Mouse (Mus musculus): ENCODE data around the gene Cd63. TPM values are rescaled to one million over a fixed set of nuclear protein-coding genes. Genes with fewer than 3 reads are reported as not detected.

The Cd63 gene
- total RNA-seq, 2 experiments from 2014 or later = 144 to 158 TPM

DNA sequence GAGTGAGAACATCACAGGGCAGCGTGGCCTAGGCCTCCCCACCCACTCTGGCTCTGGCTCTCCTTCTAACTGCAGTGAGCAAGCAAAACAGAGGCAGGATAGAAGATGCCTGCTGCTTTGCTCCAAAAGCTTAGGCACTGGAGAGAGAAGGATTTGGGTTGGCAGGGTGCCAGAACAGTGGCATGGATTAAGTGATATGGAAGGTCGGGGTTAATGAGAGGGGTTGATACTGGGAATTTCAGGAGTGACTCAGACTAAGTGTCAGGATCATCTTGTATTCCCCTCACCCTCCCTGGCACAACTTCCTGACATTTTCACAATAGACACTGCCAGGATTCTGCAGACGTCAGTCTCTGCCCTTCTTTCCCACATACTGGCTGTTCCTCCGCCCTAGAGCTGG is 27.6 kb downstream of the Cd63 start:
- DNase-seq = peak in 1 of 2 experiments; percentile 33

DNA sequence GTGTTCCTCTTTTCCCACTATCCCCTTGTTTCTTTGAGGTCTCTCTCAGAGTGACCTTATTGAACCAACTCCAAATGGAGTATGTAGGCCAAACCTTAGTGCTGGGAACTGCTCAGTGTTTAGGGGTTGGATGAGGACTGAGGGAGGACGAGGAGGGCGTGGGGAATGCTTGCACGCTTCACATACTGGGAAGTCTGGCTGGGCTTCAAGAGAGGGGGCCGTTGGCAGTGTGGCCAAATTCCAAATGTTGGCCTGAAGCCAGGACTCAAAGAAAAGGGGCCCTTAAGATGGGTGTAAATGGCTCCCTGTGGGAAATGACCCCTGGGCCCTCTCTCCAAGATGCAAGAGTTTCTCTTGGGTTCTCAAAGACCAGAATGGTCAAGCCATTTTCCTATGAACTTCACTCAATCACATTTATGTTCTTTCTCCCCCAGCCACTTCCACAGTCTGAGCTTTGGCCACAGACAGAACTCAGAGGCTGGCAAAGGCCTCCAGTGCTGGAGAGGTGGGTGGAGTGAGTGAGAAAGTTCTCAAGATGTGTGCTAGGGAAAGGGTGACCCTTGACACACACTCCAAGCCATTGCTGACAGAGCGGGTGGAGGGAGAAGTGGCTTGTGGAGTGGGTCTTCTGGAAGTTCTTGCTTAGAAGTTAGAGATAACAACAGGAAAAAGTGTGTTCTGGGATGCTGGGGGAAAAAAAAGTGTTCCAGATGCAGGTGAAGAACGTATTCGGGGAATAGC is 29.0 kb downstream of the Cd63 start:
- no peak for DNase-seq

DNA sequence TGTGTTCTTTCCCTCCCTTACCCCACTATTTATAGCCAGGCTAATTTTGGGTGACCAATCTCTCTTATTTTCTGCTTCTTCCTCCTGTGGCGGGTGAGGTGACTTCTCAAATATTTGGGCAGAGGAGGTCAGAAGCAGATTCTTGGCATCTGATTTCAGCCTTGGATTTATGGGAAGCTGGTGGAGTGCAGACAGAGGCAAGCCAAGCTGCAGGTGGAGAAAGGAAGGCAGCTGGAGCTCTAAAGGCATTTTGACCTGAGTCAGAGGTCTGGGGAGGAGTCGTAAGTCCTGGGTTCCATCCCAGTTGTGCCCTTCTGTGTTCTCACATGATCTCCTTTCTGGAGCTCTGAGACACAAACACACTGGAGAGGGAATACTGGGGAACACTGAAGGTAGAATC is 30.7 kb downstream of the Cd63 start:
- DNase-seq = peak; percentile 65 to 70

DNA sequence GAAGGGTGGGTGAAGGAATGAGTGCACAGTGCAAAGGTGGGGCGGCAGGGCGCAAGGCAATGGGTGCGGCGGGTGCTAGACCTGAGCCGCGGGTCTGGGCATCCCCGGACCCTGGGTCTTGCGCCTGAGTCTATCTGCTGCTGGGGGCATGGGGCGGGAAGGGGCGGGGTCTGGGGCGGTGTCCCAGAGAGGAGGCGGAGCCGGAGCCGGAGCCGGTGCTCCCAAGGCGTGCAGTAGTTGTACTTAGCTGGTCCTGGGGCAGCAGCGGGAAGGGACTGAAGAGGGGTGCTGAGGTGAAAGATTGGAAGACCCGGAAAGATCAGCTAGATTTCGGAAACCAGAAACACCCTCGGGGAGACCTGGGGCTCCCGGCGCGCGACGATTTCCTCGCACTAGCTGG is 32.8 kb downstream of the Cd63 start, which contains the start of gene Itga7:
Gene Itga7, plus strand, starts transcription at position 245 of the 400 bp plus-strand sequence.
- DNase-seq = peak; percentile 62 to 65

DNA sequence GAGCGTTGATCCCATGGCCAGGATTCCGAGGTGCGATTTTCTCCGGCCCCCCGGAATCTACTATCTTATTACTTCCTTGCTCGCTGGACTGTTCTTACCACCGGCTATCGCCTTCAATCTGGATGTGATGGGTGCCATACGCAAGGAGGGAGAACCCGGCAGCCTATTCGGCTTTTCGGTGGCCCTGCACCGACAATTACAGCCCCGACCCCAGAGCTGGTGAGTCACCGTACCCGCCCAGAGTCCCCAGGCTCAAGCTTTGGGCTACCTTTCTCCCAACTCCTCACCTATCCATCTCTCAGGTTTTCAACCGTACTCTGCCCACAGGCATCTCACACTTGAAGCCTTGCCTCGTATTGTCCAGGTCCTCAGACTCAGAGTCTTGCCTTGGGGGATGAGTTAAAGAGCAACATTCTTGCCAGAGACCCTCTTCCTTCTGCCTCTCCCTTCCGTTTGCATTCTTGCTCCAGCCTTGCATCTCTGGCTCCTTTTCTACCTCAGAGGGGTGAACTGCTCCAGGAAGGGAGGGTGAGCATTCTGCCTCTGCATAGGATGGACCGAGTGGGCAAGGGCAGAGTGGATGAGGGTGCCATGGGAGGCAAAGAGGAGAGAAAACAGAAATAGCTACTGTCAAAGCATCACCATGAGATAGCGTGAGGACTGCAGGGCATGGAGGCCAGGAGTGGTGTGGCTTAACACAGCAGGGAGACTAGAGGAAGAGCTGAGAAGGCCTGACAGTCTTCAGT is 33.4 kb downstream of the Cd63 start:
- peak in 1 of 2 experiments; percentile 39 for DNase-seq

DNA sequence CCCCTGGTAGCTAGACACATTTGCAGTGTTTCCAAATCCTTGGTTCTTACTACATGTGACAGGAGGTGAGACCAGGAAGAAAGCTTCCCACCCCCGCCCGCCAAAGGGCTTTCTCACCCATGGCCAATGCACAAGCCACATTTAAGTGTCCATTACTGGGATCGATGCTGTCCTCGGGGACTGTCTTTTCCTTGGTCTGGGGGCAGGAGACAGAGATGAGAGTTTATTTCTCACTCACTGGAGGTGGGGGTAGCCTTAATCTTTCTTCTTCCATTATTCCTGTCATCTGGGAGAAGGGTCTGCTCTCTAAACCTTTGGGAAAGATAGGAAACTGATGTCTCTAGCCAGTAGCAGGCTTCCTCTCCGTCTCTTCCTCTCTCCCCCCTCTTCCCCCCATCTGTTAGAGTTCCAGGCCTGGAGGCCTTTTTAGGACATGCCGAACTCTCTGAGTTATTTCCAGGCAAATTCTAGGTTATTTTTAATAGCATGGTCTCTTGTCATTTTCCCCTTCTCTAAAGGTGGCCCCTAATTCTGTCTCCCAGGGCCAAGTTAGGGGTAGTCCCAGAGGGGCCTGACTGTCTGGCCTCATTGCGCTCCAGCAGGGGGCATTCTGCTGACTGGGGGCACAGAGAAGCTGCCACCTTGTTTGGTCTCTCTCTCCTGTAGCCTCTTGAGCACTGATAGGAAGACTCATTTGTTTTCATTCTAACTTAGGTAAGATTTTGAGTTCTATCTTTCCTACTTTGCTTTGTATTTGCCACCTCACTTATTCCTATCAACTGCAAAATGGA is 34.4 kb downstream of the Cd63 start:
- DNase-seq = peak; percentile 27 to 48

DNA sequence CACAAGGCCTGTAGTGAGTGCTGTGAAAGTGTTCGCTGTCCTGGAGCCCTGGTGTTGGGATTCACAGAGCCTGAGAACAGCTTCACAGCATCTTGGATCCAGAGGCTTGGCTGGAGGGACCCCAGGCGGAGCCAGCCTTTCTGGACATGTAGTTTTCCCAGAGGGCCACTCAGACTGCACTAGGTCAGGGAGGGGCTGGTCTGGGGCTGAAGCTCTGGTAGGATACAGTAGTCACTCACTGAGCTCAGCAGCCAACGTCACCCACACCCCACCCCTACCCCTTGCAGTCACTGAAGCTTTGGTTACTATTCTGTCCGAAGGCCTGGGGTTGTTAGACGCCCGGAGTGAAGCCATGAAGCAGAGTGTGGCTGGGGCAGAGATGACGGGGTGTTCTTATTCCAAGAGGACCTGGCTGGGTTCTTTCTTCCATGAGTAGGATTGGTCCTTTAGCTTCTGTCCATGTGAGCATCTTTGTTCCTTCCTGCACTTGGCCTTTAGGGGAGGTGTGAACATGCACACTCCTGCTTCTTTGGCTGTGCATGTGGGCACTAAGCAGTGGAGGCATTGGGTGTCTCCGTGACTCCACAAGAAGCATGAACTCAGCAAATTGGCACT is 35.1 kb downstream of the Cd63 start:
- DNase-seq = peak; percentile 57 to 72

DNA sequence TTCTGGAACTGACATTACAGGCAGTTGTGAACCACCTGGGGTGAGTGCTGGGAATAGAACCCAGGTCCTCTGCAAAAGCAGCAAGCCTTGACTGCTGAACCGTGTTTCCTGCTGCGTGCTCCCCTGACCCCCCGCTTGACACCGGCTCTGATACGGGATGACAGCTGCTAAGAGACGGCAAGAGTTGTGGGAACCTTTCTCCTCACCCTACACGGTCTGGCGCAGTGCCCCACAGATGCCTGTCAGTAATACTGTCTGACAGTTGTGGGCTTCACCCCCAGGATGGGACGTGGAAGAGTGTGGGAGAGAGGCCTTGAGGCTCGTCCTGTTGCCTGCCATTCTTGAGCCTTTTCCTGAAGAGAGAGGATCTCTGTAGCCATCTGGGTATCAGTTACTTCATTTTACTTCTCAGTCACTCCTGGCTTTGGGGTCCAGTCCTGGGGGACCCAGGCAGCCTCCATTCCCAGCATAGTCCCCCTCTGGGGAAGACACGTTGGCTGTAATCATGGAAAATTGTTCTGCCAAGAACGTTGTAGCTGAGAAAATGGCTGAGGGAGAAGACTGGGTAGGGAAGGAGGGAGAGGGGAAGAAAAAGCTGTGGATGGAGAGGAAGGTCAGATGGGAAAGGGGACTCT is 37.1 kb downstream of the Cd63 start:
- DNase-seq = peak; percentile 52 to 55

DNA sequence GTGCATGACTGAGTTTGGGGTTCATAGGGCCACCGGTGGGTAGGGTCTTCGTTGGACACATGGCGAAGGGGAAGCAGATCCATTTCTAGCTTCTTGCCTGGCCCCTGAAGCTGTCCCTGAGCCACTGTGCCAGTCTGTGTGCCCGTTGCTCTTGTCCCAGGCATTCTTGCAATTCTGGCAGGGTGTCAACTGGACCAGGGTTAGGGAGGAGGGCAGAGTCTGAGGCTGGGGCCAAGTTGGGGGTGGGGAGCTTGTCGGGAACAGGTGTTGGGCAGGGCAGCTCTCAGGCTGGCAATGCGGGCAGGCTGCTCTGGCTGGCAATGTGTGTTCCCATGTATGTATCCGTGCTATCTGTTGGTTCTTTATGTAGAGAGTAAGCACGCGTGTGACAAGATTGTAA is 37.7 kb downstream of the Cd63 start:
- peak; percentile 87 to 91 for DNase-seq

DNA sequence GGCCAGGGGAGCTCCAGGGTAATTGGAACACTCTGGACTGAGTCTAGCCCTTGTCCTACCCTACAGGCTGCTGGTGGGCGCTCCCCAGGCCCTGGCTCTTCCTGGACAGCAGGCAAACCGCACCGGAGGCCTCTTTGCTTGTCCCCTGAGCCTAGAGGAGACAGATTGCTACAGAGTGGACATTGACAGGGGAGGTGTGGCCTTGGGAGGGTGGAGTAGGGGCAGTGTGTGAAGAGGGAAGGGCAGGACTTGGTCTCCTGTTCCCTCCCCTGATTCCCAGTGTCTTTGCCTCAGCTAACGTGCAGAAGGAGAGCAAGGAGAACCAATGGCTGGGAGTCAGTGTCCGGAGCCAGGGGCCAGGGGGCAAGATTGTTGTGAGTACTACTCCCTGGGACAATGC is 38.2 kb downstream of the Cd63 start:
- peak; percentile 46 to 63 for DNase-seq

DNA sequence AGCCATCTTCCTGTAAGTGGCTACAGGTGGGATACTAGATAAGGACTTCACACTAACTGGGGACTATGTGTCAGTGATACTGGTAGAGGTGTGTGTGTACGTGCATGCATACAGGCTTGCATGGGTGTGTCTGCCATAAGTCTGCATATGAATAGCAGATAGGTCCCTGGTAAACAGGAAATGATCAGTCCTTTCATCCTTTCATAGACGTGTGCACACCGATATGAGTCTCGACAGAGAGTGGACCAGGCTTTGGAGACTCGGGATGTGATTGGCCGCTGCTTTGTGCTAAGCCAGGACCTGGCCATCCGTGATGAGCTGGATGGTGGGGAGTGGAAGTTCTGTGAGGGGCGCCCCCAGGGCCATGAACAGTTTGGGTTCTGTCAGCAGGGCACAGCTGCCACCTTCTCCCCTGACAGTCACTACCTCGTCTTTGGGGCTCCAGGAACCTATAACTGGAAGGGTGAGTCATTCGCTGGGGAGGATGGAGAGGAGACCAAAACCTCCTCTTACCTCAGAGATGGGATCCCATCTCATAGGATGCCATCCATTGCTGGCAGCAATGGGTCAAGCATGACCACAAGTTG is 39.8 kb downstream of the Cd63 start:
- no peak for DNase-seq

DNA sequence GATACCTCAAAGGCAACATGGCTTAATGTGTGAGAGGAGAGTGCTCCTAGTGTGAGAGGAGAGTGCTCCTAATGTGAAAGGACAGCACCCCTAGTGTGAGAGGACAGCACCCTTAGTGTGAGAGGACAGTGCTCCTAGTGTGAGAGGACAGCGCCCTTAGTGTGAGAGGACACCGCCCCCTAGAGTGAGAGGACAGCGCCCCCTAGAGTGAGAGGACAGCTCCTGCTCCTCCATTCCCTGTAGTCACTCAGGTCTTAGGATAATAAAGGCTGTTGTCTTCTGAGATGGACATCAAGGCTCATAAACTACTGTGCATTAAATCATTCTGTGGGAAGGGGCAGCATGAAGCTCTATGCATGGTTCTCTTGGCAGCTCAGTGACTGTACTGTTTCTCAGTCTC is 44.9 kb downstream of the Cd63 start:
- peak; percentile 45 to 73 for DNase-seq

DNA sequence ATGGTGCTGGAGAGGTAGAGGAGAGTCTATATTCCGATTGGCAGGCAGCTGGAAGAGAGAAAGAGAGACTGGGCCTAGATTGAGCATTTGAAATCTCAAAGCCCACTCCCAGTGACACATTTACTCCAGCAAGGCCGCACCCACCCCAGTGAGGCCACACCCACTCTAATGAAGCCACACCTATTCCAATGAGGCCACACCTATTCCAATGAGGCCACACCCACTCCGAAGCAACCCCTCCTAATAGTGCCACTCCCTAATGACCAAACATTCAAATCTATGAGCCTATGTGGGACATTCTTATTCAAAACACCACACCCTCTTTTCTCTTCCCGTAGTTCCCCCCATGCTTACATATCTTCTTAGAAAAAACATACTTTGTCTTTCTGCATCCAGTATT is 46.7 kb downstream of the Cd63 start:
- DNase-seq = no peak

DNA sequence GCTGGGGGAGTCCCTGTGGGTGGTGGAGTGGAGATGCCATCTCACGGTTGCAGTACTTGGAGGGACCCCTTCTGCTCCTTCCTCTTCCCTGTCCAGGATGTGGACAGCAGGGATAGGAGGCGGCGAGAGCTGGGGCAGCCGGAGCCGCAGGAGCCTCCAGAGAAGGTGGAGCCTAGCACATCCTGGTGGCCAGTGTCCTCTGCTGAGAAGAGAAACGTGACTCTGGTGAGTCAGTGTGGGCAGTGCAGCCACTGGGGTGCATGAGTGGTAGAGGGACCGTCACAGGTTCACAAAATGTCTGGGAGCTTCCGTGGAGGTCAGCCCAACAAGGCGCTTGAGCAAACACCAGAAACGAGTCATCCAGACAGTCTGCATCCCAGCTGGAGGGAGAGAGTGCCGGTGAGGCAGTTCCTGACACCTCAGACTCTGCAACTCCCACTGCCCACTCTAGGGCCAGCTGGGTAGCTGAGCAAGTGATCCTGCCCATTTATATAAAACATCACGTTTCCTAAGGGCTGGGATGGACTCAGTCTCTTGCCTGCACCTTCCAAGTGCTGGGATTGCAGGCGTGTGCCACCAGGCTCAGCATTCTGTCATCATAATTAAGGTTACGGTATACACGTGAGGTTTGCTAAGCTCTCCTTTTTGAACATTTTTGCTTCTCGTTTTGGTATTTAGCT is 49.6 kb downstream of the Cd63 start:
- no peak for DNase-seq

DNA sequence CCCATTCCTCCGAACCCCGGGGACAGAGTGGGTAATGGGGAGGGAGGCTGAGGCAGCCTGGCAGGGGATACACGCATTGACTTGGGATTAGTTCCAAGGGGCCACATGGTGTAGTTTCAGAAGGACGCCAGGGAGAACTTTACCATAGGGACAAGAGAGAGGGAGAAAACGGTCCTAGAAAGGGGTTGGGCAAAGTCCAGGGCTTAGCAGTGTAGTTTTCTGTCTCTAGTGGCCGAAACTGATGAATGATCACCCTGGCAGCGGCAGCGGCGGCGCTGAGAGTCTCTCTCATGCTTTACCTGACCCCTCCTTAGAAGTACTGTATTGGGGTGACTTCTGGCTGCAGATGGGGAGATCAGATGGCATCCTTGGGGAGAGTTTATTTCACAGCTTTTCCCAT is 57.6 kb downstream of the Cd63 start:
- DNase-seq = no peak

DNA sequence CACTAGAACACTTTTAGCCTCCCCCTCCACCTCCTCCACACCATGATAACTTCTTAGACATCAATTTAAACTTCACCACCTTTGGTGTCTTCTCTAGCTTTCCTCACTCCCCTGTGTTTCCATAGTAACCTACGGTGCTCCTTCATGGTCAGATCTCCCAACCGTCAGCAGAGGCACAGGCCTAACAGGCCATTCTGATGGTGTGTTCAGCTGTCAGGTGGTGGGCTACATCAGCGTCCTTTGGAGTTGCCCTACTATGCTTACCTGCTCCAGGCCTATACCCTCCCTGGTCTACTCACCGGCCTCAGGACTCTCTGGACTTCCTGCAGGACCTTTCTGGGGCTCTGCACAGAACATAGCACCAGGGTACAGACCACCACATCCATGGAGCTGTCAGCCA is 59.4 kb downstream of the Cd63 start:
- no peak for DNase-seq

DNA sequence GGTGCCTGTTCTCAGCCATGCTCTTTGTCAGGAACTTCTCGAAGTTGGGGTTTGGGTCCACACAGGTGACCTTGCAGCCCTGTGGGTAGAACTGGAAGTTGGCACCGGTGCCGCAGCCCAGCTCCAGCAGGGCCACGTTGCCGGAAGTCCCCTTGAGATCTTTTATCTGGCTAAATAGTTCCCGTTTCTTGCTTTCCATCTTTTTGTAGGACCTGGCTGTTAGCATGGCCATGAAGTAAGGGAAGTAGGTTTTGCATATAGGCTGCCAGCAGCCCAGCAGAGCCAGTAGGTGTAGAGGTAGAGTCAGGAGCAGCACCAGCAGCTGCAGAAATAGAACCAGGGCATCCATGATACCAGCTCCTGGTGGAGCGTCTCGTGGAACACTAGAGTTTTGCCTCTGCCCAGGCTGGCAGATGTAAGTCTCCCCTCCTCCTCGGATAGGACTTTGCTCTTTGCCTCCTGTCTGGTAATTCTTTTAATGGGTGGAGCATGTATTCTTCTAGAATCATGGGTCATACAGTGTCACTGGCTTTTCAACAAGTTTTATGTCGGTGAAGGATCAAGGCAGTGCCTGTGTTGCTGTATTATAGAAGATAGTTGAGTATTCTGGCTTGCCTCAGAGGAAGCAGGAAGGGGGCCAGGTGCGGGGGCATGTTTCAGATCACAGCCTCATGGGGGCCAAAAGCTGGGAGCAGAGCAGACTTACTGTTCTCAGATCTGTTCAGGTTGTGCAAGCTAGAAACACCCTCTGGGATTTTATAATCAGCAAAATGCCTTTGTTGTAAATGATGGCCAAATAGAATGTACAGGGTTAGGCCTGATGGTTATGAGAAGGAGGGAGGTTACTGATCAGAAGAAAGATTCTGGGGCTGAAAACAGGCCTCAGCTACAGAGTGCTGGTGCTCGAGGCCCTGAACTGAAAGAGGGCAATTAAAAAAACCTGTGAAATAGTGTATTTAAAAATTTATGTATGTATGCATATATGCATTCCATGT is 60.1 kb downstream of the Cd63 start, which contains the start of gene Mettl7b:
Gene Mettl7b, minus strand, starts transcription at position 399 of the 995 bp plus-strand sequence.
- no peak for DNase-seq
